Comparison of ENCODE assay signal across 8 mouse cellular contexts in genomic region chr13:67451172-67452020, GRCm38 (mm10). TPM values are rescaled to one million over a fixed set of nuclear protein-coding genes. Genes with fewer than 3 reads are reported as not detected.
A peak's percentile ranks its signal among the peaks of the same experiment; 100 is the strongest.
DNase-seq lines count a peak whose midpoint lies in the region; ATAC-seq lines count a peak whose summit lies in the region.

TSS of gene Zfp874a (minus strand) at chr13:67451624.

- peak; percentile 99 for ATAC-seq in hindbrain, embryonic 16.5 days

- H3K27me3 ChIP-seq in hindbrain, embryonic 16.5 days (replicated peaks; ENCODE audit: control insufficient read depth, insufficient read depth, low read length) = no peaks in the 10 kb centered on the region

- H3K4me3 ChIP-seq in hindbrain, embryonic 16.5 days (ENCODE audit: low read length) = peak within 1 kb of the TSS; percentile 52
- H3K4me3 ChIP-seq in macrophage (ENCODE audit: inconsistent target) = peak within 1 kb of the TSS; percentile 69

- H3K27ac ChIP-seq in hindbrain, embryonic 16.5 days (ENCODE audit: low read depth, low read length) = 0 out of 2 replicates have a peak within 1 kb of the TSS, but pooled peaks have one; percentile 20
- H3K27ac ChIP-seq in macrophage = peak within 1 kb of the TSS; percentile 48

- peak; percentile 88 for DNase-seq in T-cell, adult 2 months (ENCODE audit: low spot score)
- peak; percentile 32 to 68 for DNase-seq in cerebellum, postnatal 4 days (ENCODE audit: low spot score in 2 of 2)
- peak; percentile 95 for DNase-seq in gastrocnemius, adult 18-20 months (ENCODE audit: low spot score)
- DNase-seq in left cerebral cortex, adult 18-20 months (ENCODE audit: low spot score in 2 of 2) = peak; percentile 92 to 93
- DNase-seq in right cerebral cortex, adult 18-20 months = peak; percentile 95
- peak; percentile 22 for DNase-seq in urinary bladder, postnatal 10 days (ENCODE audit: low spot score)

- peaks cover 6% of the 10 kb centered on the region; the same call in 1 of the 2 replicates for H3K36me3 ChIP-seq in hindbrain, embryonic 16.5 days (ENCODE audit: control insufficient read depth, insufficient read depth, low read length)
- H3K36me3 ChIP-seq in macrophage (ENCODE audit: inconsistent target) = peaks cover 22% of the 10 kb centered on the region

- peaks cover 2% of the 10 kb centered on the region for H3K4me1 ChIP-seq in hindbrain, embryonic 16.5 days (ENCODE audit: control insufficient read depth, insufficient read depth, low read depth, low read length)

- H3K79me2 ChIP-seq in macrophage (ENCODE audit: inconsistent target) = no peaks in the 10 kb centered on the region

- peak within 1 kb of the TSS; percentile 64 for H3K4me2 ChIP-seq in hindbrain, embryonic 16.5 days (ENCODE audit: low read length)

- H3K9ac ChIP-seq in hindbrain, embryonic 16.5 days (ENCODE audit: low read depth, low read length) = peak within 1 kb of the TSS; percentile 61

- 1% methylated on average over 20 of the region's 20 CpGs for WGBS in hindbrain, embryonic 16.5 days
- WGBS in macrophage (ENCODE audit: missing documents) = 0% methylated on average over 20 of the region's 20 CpGs

- no peaks in the 10 kb centered on the region for H3K9me3 ChIP-seq in hindbrain, embryonic 16.5 days (ENCODE audit: control insufficient read depth, low read length)

RNA-seq across cellular contexts. Expression of gene Zfp874a, which starts in this region (rescaled TPM):
- total RNA-seq in gastrocnemius, adult 18-20 months (2021) = 1 to 10 TPM; 6.6 to 8.0 TPM
- polyA plus RNA-seq in hindbrain, embryonic 16.5 days (2015; fragmentation: Nextera tagmentation; extraction: Ambion mirVana) = 5.7 and 7.1 TPM in 2 replicates
- 10 to 100 TPM; 12.1 to 12.8 TPM for total RNA-seq in left cerebral cortex, adult 18-20 months (2021)
- total RNA-seq in macrophage (2018; cell fraction: chromatin; rRNA removed) = 10 to 100 TPM in 4 of 26 experiments, 1 to 10 TPM in 21, under 1 TPM in 1; 0.92 to 16.4 (median 5.2) TPM
- 10 to 100 TPM in 7 of 26 experiments, 1 to 10 TPM in 19; 4.2 to 13.0 (median 7.6) TPM for total RNA-seq in macrophage (2018; cell fraction: cytosol; rRNA removed)
- total RNA-seq in macrophage (2018; cell fraction: nucleus; rRNA removed) = 10 to 100 TPM in 2 of 26 experiments, 1 to 10 TPM in 24; 1.6 to 13.2 (median 4.2) TPM
- polyA plus RNA-seq in macrophage (2018) = 6.3 to 10.0 TPM (median 9.7 TPM) in 3 replicates

Comparison
In these comparisons a context has a peak if more than half of its experiments do, and no peak if none do; other contexts are left out.
1. Peak in every context shown above with its lines: DNase-seq, ATAC-seq, H3K4me3 ChIP-seq and H3K27ac ChIP-seq.
2. DNase-seq: peak in every context shown above with its lines; median percentile 95 in gastrocnemius, adult 18-20 months; 95 in right cerebral cortex, adult 18-20 months; 92 in left cerebral cortex, adult 18-20 months; 88 in T-cell, adult 2 months; 50 in cerebellum, postnatal 4 days; 22 in urinary bladder, postnatal 10 days.